In the genomic region with DNA sequence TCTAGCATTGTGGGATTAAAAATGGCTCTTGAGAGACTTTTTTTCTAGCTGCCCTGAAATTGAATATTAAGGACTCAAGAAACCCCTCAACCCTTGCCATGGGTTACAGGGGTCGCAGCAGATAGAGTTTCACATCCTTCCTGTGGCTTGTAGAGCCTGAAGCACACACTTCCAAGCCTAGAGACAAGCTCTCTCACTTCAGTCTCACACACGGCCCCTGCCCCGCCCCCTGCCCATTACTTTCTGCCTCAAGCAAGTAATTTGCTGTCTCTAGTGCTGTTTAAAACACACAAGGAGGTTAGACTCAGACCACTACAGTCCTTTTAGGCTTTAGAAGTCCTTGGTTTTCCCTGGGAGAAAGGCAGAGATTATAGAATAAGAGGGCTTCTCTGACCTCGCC, we compare ENCODE assay signal across 28 mouse cellular contexts. TPM values are rescaled to one million over a fixed set of nuclear protein-coding genes. Genes with fewer than 3 reads are reported as not detected.
DNase-seq lines count a peak whose midpoint lies in the region; ATAC-seq lines count a peak whose summit lies in the region.
"Had no signal": no experiment of that assay in that cellular context is flagged by ENCODE, and none has a peak within 500 bp of the region (broad histone marks: within the 10 kb centered on the region; RNA-seq: fewer than 3 reads in every experiment).

No protein-coding gene starts in this region.

- H3K4me1 ChIP-seq in forebrain, embryonic 10.5 days, result peaks cover 32% of the 10 kb centered on the region
- H3K4me1 ChIP-seq in forebrain, embryonic 13.5 days, result peaks cover 16% of the 10 kb centered on the region
- peaks cover 8% of the 10 kb centered on the region; the same call in 1 of the 2 replicates for H3K4me1 ChIP-seq in kidney, embryonic 16.5 days (ENCODE audit: insufficient read depth, low read length)
- peaks cover 38% of the 10 kb centered on the region for H3K4me1 ChIP-seq in embryonic facial prominence, embryonic 10.5 days

- peaks cover 27% of the 10 kb centered on the region for H3K27me3 ChIP-seq in forebrain, embryonic 10.5 days (ENCODE audit: poor library complexity, severe bottlenecking)
- peaks cover 9% of the 10 kb centered on the region for H3K27me3 ChIP-seq in forebrain, embryonic 13.5 days
- H3K27me3 ChIP-seq in kidney, embryonic 16.5 days (ENCODE audit: insufficient read depth, low read length), result peaks cover 8% of the 10 kb centered on the region; the same call in 1 of the 2 replicates
- H3K27me3 ChIP-seq in embryonic facial prominence, embryonic 10.5 days (replicated peaks; ENCODE audit: low read depth, poor library complexity, severe bottlenecking), result peaks cover 18% of the 10 kb centered on the region

- no peak for DNase-seq in forebrain, embryonic 10.5 days (ENCODE audit: extremely low spot score, low spot score)
- DNase-seq in kidney, postnatal 10 days, result no peak
- peak; percentile 53 for DNase-seq in embryo, embryonic 10 days (ENCODE audit: low spot score)
- peak; percentile 77 for DNase-seq in embryonic facial prominence, embryonic 10.5 days (ENCODE audit: low spot score)
- DNase-seq in spleen, postnatal 10 days (ENCODE audit: low spot score in 2 of 2), result no peak
- DNase-seq in gastrocnemius, postnatal 25 days, result no peak
- DNase-seq: adrenal gland, adult 8-10 months; B cell, adult 2 months; cerebellum, adult 11-12 months; cerebellum, adult 9-10 months; cerebellum, postnatal 25 days; gastrocnemius, postnatal 10 days; heart, postnatal 36 days had no signal

- WGBS in forebrain, embryonic 10.5 days, result 32% methylated on average over 4 of the region's 4 CpGs
- 36% methylated on average over 4 of the region's 4 CpGs for WGBS in forebrain, embryonic 13.5 days
- WGBS in kidney, embryonic 16.5 days, result 17% methylated on average over 4 of the region's 4 CpGs
- WGBS in embryonic facial prominence, embryonic 10.5 days, result 14% methylated on average over 4 of the region's 4 CpGs

- peak overlapping the region; percentile 8; the same call in 1 of the 2 replicates for H3K27ac ChIP-seq in forebrain, embryonic 10.5 days
- H3K27ac ChIP-seq in forebrain, embryonic 13.5 days, result no peak overlapping the region
- no peak overlapping the region for H3K27ac ChIP-seq in kidney, embryonic 16.5 days (ENCODE audit: low read length)
- H3K27ac ChIP-seq in embryonic facial prominence, embryonic 10.5 days (replicated peaks), result peak overlapping the region; percentile 76; the same call in 1 of the 2 replicates
- H3K27ac ChIP-seq: embryonic facial prominence, embryonic 15.5 days; heart, embryonic 13.5 days; hindbrain, embryonic 12.5 days had no signal

- H3K4me2 ChIP-seq in forebrain, embryonic 13.5 days, result no peak overlapping the region
- no peak overlapping the region for H3K4me2 ChIP-seq in kidney, embryonic 16.5 days (replicated peaks; ENCODE audit: low read depth, low read length)
- H3K4me2 ChIP-seq: embryonic facial prominence, embryonic 15.5 days; heart, embryonic 13.5 days; hindbrain, embryonic 12.5 days had no signal

- ATAC-seq in forebrain, embryonic 13.5 days, result no peak
- ATAC-seq in kidney, embryonic 16.5 days (ENCODE audit: low FRiP score, low TSS enrichment), result peak; percentile 44; the same call in 1 of the 2 replicates
- ATAC-seq: CD4-positive, CD25-positive, alpha-beta regulatory T cell, adult 4 months; forebrain, embryonic 16.5 days; hindbrain, embryonic 16.5 days had no signal

- H3K9ac ChIP-seq in forebrain, embryonic 13.5 days, result no peak overlapping the region
- no peak overlapping the region for H3K9ac ChIP-seq in kidney, embryonic 16.5 days (replicated peaks; ENCODE audit: low read length)
- H3K9ac ChIP-seq: embryonic facial prominence, embryonic 15.5 days; heart, embryonic 13.5 days; hindbrain, embryonic 12.5 days had no signal

- H3K9me3 ChIP-seq in forebrain, embryonic 10.5 days, result no peaks in the 10 kb centered on the region
- no peaks in the 10 kb centered on the region for H3K9me3 ChIP-seq in forebrain, embryonic 13.5 days (replicated peaks)
- no peaks in the 10 kb centered on the region for H3K9me3 ChIP-seq in kidney, embryonic 16.5 days (ENCODE audit: low read length)
- H3K9me3 ChIP-seq in embryonic facial prominence, embryonic 10.5 days, result no peaks in the 10 kb centered on the region
- H3K9me3 ChIP-seq: embryonic facial prominence, embryonic 15.5 days; heart, embryonic 13.5 days; hindbrain, embryonic 12.5 days had no signal

- no peaks in the 10 kb centered on the region for H3K36me3 ChIP-seq in forebrain, embryonic 10.5 days (replicated peaks)
- no peaks in the 10 kb centered on the region for H3K36me3 ChIP-seq in forebrain, embryonic 13.5 days (ENCODE audit: poor library complexity, severe bottlenecking)
- H3K36me3 ChIP-seq in kidney, embryonic 16.5 days (ENCODE audit: insufficient read depth, low read length), result no peaks in the 10 kb centered on the region
- H3K36me3 ChIP-seq in embryonic facial prominence, embryonic 10.5 days (replicated peaks), result no peaks in the 10 kb centered on the region
- H3K36me3 ChIP-seq: embryonic facial prominence, embryonic 15.5 days; G1E; heart, embryonic 13.5 days; hindbrain, embryonic 12.5 days had no signal

- H3K4me3 ChIP-seq in forebrain, embryonic 10.5 days, result no peak overlapping the region
- H3K4me3 ChIP-seq in forebrain, embryonic 13.5 days, result no peak overlapping the region
- H3K4me3 ChIP-seq in kidney, embryonic 16.5 days (ENCODE audit: low read length), result no peak overlapping the region
- 0 out of 2 replicates have a peak overlapping the region, but pooled peaks have one; percentile 26 for H3K4me3 ChIP-seq in embryonic facial prominence, embryonic 10.5 days
- H3K4me3 ChIP-seq: embryonic facial prominence, embryonic 15.5 days; erythroblast, embryonic 14.5 days; heart, embryonic 13.5 days; hindbrain, embryonic 12.5 days had no signal

RNA-seq across cellular contexts. Expression of a gene that starts 1.7 kb away (rescaled TPM):
- 0.43 and 0.45 TPM in 2 replicates for polyA plus RNA-seq in forebrain, embryonic 10.5 days (2016; fragmentation: Nextera tagmentation; extraction: Ambion mirVana)
- polyA plus RNA-seq in forebrain, embryonic 13.5 days (2015; fragmentation: Nextera tagmentation; extraction: Ambion mirVana), result not detected in 2 replicates
- not detected in 2 replicates for polyA plus RNA-seq in kidney, embryonic 16.5 days (2015; fragmentation: Nextera tagmentation; extraction: Ambion mirVana)
- polyA plus RNA-seq in embryonic facial prominence, embryonic 10.5 days (2016; fragmentation: Nextera tagmentation; extraction: Ambion mirVana), result 2.2 and 2.3 TPM in 2 replicates
- not detected for total RNA-seq in gastrocnemius, postnatal 25 days (2021)
- total RNA-seq: adrenal gland, adult 8-10 months; adrenal gland, postnatal 4 days; gastrocnemius, postnatal 10 days; heart, postnatal 36 days had no signal
- polyA plus RNA-seq: CD4-positive, CD25-positive, alpha-beta regulatory T cell, adult 4 months; cortical plate, adult 2 months; embryonic facial prominence, embryonic 15.5 days; erythroblast, embryonic 14.5 days; forebrain, embryonic 16.5 days; G1E; gonadal fat pad, adult 2 months; heart, embryonic 13.5 days; heart, postnatal 0 days; hindbrain, embryonic 12.5 days; intestine, embryonic 14.5 days had no signal

Comparison
In these comparisons a context has a peak if more than half of its experiments do, and no peak if none do; other contexts are left out.
1. H3K27ac ChIP-seq: peak in forebrain, embryonic 10.5 days (single experiment) and embryonic facial prominence, embryonic 10.5 days (single experiment); none in forebrain, embryonic 13.5 days (single experiment) and kidney, embryonic 16.5 days (single experiment).
2. DNase-seq: peak in embryo, embryonic 10 days (single experiment) and embryonic facial prominence, embryonic 10.5 days (single experiment); none in forebrain, embryonic 10.5 days (single experiment), kidney, postnatal 10 days (single experiment), spleen, postnatal 10 days (0 of 2) and gastrocnemius, postnatal 25 days (single experiment).